Mouse (Mus musculus) brain, embryonic 14.5 days (tissue): Measurements from ENCODE around the gene Magi2.

ENCODE experiments used
- CTCF ChIP-seq: fragments of 200-500 bp; IDR thresholded peaks from 2 replicates; pipeline ENCODE4 v1.5.1; 2012; ENCODE audit warnings: inconsistent platforms, mild to moderate bottlenecking, moderate library complexity, borderline replicate concordance; ENCODE audit not compliant: insufficient read depth, insufficient read length; ENCODE audit errors: extremely low read depth
- POLR2A ChIP-seq: fragments of 200-500 bp; IDR thresholded peaks from 2 replicates; pipeline ENCODE4 v1.6.1; 2012; ENCODE audit warnings: mild to moderate bottlenecking, inconsistent platforms, borderline replicate concordance; ENCODE audit not compliant: poor library complexity, insufficient read depth, insufficient read length, severe bottlenecking; ENCODE audit errors: extremely low read depth

- TF ChIP-seq CTCF (no peak), POLR2A (no peak)
Measured at GRCm38 (mm10) chr5:20559821-20560220, 1333.0 kb downstream of the Magi2 start.
